Mouse (Mus musculus): Measurements from ENCODE around the gene Gm20388. TPM values are rescaled to one million over a fixed set of nuclear protein-coding genes. Genes with fewer than 3 reads are reported as not detected.

Gm20388 gene
- total RNA-seq, 1 experiment from 2014 or later, result 10.0 TPM

- ATAC-seq (replicated peaks; ENCODE audit: insufficient number of reproducible peaks, low FRiP score, low TSS enrichment, poor library complexity, severe bottlenecking), result no peak
These were observed 3806.5 kb downstream of the Gm20388 start for GRCm38 (mm10) chr8:123717104-123717503.

- ATAC-seq (replicated peaks; ENCODE audit: insufficient number of reproducible peaks, low FRiP score, low TSS enrichment, poor library complexity, severe bottlenecking), result no peak
These were observed 3807.2 kb downstream of the Gm20388 start for GRCm38 (mm10) chr8:123717516-123718490.

GRCm38 (mm10) chr8:123718752-123719151 is 3808.1 kb downstream of the Gm20388 start:
- no peak for ATAC-seq (replicated peaks; ENCODE audit: insufficient number of reproducible peaks, low FRiP score, low TSS enrichment, poor library complexity, severe bottlenecking)

- ATAC-seq (replicated peaks; ENCODE audit: insufficient number of reproducible peaks, low FRiP score, low TSS enrichment, poor library complexity, severe bottlenecking), result no peak
These were observed 3808.6 kb downstream of the Gm20388 start for GRCm38 (mm10) chr8:123719280-123719679.

- ATAC-seq (replicated peaks; ENCODE audit: insufficient number of reproducible peaks, low FRiP score, low TSS enrichment, poor library complexity, severe bottlenecking), result no peak
These were observed 3809.2 kb downstream of the Gm20388 start for GRCm38 (mm10) chr8:123719811-123720210.

- ATAC-seq (replicated peaks; ENCODE audit: insufficient number of reproducible peaks, low FRiP score, low TSS enrichment, poor library complexity, severe bottlenecking), result no peak
These were observed 3809.9 kb downstream of the Gm20388 start for GRCm38 (mm10) chr8:123720471-123721001.

- ATAC-seq (replicated peaks; ENCODE audit: insufficient number of reproducible peaks, low FRiP score, low TSS enrichment, poor library complexity, severe bottlenecking), result no peak
These were observed 3811.6 kb downstream of the Gm20388 start for GRCm38 (mm10) chr8:123722245-123722644.

GRCm38 (mm10) chr8:123724752-123725151 is 3814.1 kb downstream of the Gm20388 start:
- no peak for ATAC-seq (replicated peaks; ENCODE audit: insufficient number of reproducible peaks, low FRiP score, low TSS enrichment, poor library complexity, severe bottlenecking)

GRCm38 (mm10) chr8:123725261-123725660 is 3814.6 kb downstream of the Gm20388 start:
- no peak for ATAC-seq (replicated peaks; ENCODE audit: insufficient number of reproducible peaks, low FRiP score, low TSS enrichment, poor library complexity, severe bottlenecking)

- ATAC-seq (replicated peaks; ENCODE audit: insufficient number of reproducible peaks, low FRiP score, low TSS enrichment, poor library complexity, severe bottlenecking), result no peak
These were observed 3816.1 kb downstream of the Gm20388 start for GRCm38 (mm10) chr8:123726759-123727158.

GRCm38 (mm10) chr8:123729055-123729785 is 3818.6 kb downstream of the Gm20388 start:
- no peak for ATAC-seq (replicated peaks; ENCODE audit: insufficient number of reproducible peaks, low FRiP score, low TSS enrichment, poor library complexity, severe bottlenecking)

- ATAC-seq (replicated peaks; ENCODE audit: insufficient number of reproducible peaks, low FRiP score, low TSS enrichment, poor library complexity, severe bottlenecking), result no peak
These were observed 3819.3 kb downstream of the Gm20388 start for GRCm38 (mm10) chr8:123729786-123730411.

- ATAC-seq (replicated peaks; ENCODE audit: insufficient number of reproducible peaks, low FRiP score, low TSS enrichment, poor library complexity, severe bottlenecking), result no peak
These were observed 3821.7 kb downstream of the Gm20388 start for GRCm38 (mm10) chr8:123732332-123732731.

GRCm38 (mm10) chr8:123734486-123734885 is 3823.8 kb downstream of the Gm20388 start:
- ATAC-seq (replicated peaks; ENCODE audit: insufficient number of reproducible peaks, low FRiP score, low TSS enrichment, poor library complexity, severe bottlenecking), result no peak

- no peak for ATAC-seq (replicated peaks; ENCODE audit: insufficient number of reproducible peaks, low FRiP score, low TSS enrichment, poor library complexity, severe bottlenecking)
These were observed 3826.3 kb downstream of the Gm20388 start for GRCm38 (mm10) chr8:123736974-123737373.

GRCm38 (mm10) chr8:123740263-123740662 is 3829.6 kb downstream of the Gm20388 start:
- no peak for ATAC-seq (replicated peaks; ENCODE audit: insufficient number of reproducible peaks, low FRiP score, low TSS enrichment, poor library complexity, severe bottlenecking)

- ATAC-seq (replicated peaks; ENCODE audit: insufficient number of reproducible peaks, low FRiP score, low TSS enrichment, poor library complexity, severe bottlenecking), result no peak
These were observed 3830.6 kb downstream of the Gm20388 start for GRCm38 (mm10) chr8:123741232-123741631.

GRCm38 (mm10) chr8:123746488-123746887 is 3835.8 kb downstream of the Gm20388 start:
- 0 out of 2 replicates have a peak, but pooled peaks have one; percentile 42 for ATAC-seq (replicated peaks; ENCODE audit: insufficient number of reproducible peaks, low FRiP score, low TSS enrichment, poor library complexity, severe bottlenecking)

GRCm38 (mm10) chr8:123747772-123748171 is 3837.1 kb downstream of the Gm20388 start:
- ATAC-seq (replicated peaks; ENCODE audit: insufficient number of reproducible peaks, low FRiP score, low TSS enrichment, poor library complexity, severe bottlenecking), result no peak

All from monocyte, adult 5-6 weeks (primary cell).